ENCODE assay signal across 8 mouse cellular contexts in the genomic region with DNA sequence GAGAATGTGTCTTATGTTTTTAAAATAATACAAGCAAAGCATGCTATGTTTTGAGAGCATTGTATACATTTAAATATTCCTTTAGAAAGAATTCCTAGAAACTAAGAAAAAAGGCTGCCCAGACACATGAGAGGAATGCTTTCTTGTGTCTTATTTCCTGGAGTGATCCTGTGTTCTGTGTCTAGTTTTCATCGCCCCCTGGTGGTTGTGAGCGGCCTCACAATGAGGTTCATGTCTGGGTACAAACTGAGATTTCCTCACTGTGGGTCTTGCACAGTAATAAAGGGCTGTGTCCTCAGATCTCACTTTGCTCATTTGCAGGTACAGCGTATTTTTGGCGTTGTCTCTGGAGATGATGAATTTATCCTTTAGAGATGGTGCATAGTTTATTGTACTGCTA.
DNase-seq lines count a peak whose midpoint lies in the region; ATAC-seq and TF ChIP-seq lines count a peak whose summit lies in the region.
"Not testable (repeated sequence)": the region's sequence is repeated elsewhere in the genome, so short reads cannot be mapped to it uniquely, and the experiment has no call there.

No protein-coding gene starts in this region.

- not testable (repeated sequence) for TF ChIP-seq CTCF in Patski (IDR thresholded peaks at IDR 0.05)
- TF ChIP-seq CTCF in brain, embryonic 14.5 days (IDR thresholded peaks at IDR 0.05; ENCODE audit: borderline replicate concordance, extremely low read depth, insufficient read depth, insufficient read length): peak; percentile 19; the same call in 1 of the 2 replicates
- TF ChIP-seq CTCF in forebrain, postnatal 0 days (IDR thresholded peaks at IDR 0.05; ENCODE audit: low read depth): peak; percentile 4; the same call in 1 of the 2 replicates
- peak; percentile 2; the same call in 1 of the 2 replicates for TF ChIP-seq CTCF in lung, adult 2 months (IDR thresholded peaks at IDR 0.05; ENCODE audit: insufficient read depth, low read length)

- not testable (repeated sequence) for H3K27ac ChIP-seq in forebrain, postnatal 0 days (ENCODE audit: low read depth, low read length)

- CTCF ChIA-PET in Patski (lab: Charles Lee): interaction anchor here (0.6 kb wide), 1 partner anchor 204 kb away, joined by 3 read pairs; no protein-coding TSS in a partner anchor

- not testable (repeated sequence) for H3K27me3 ChIP-seq in Patski; forebrain, postnatal 0 days (ENCODE audit: insufficient read depth, low read length); splenic B cell, adult 2 months (ENCODE audit: control insufficient read depth, insufficient read depth, low read length, poor library complexity, severe bottlenecking)

- not testable (repeated sequence) for H3K4me1 ChIP-seq in forebrain, postnatal 0 days (ENCODE audit: insufficient read depth); lung, adult 2 months (ENCODE audit: control insufficient read depth, insufficient read depth, low read length)

- not testable (repeated sequence) for TF ChIP-seq POLR2A in brain, embryonic 14.5 days (IDR thresholded peaks at IDR 0.05; ENCODE audit: borderline replicate concordance, extremely low read depth, insufficient read depth, insufficient read length, poor library complexity, severe bottlenecking); lung, adult 2 months (IDR thresholded peaks at IDR 0.05; ENCODE audit: borderline replicate concordance, extremely low read depth, low read depth, low read length)

- not testable (repeated sequence) for H3K4me2 ChIP-seq in forebrain, postnatal 0 days (ENCODE audit: low read depth)

- whole genome bisulfite sequencing in forebrain, postnatal 0 days: 27% methylated on average over 4 of the region's 4 CpGs
- 18% methylated on average over 4 of the region's 4 CpGs for WGBS in lung, adult 2 months

- H3K36me3 ChIP-seq in forebrain, postnatal 0 days (ENCODE audit: insufficient read depth); splenic B cell, adult 2 months (ENCODE audit: control insufficient read depth, insufficient read depth, low read length, poor library complexity, severe bottlenecking): not testable (repeated sequence)

- in situ Hi-C loops in Patski (cut with MboI; ENCODE audit: low pct_unique_long_range_greater_than_20kb): loop anchor here (5.0 kb wide), 1 partner anchor 204 kb away; no protein-coding TSS in a partner anchor

- not testable (repeated sequence) for H3K9ac ChIP-seq in forebrain, postnatal 0 days

- ATAC-seq in Patski: peak; percentile 74
- ATAC-seq in forebrain, postnatal 0 days: not testable (repeated sequence)

- peak; percentile 25 to 27 for DNase-seq in B cell, adult 2 months
- DNase-seq in Patski (ENCODE audit: low read depth, low spot score); brain, embryonic 14.5 days (ENCODE audit: low read depth); forebrain, postnatal 0 days; lung, adult 2 months: not testable (repeated sequence)
- peak; percentile 61 for DNase-seq in induced T-regulatory cell, adult 2 months (ENCODE audit: low read depth)
- peak; percentile 34 to 66 for DNase-seq in kidney, postnatal 36 days
- DNase-seq in splenic B cell, adult 2 months (ENCODE audit: low read depth, low spot score): peak; percentile 36

- not testable (repeated sequence) for H3K4me3 ChIP-seq in forebrain, postnatal 0 days (ENCODE audit: low read depth, low read length); lung, adult 2 months (replicated peaks; ENCODE audit: extremely low read depth, low read depth, low read length)

- POLR2A ChIA-PET in Patski (lab: Charles Lee): not testable (repeated sequence)

- not testable (repeated sequence) for H3K9me3 ChIP-seq in forebrain, postnatal 0 days (ENCODE audit: low read length)
